Mouse (Mus musculus) lung, postnatal 0 days (tissue): ENCODE measurements around the gene Tmem205. TPM values are rescaled to one million over a fixed set of nuclear protein-coding genes. Genes with fewer than 3 reads are reported as not detected.

Experiments
- ATAC-seq: fragments of 200-750 bp; cut with Nextera tagmentation; 2 replicates; pipeline ENCODE4 v1.8.0; 2017; ENCODE audit warnings: moderate library complexity
- DNase-seq: peaks from one replicate; pipeline ENCODE4 v3.0.0-alpha.2; 2016; ENCODE audit warnings: low spot score
- H3K27ac ChIP-seq: fragments of 300-500 bp; sonication (generic); 2 replicates; pipeline ENCODE4 v1.5.1; 2014; ENCODE audit warnings: antibody characterized with exemption, mild to moderate bottlenecking, low read length, mixed read lengths
- H3K27me3 ChIP-seq: fragments of 300-500 bp; sonication (generic); replicated peaks from 2 replicates; pipeline ENCODE4 v1.6.1; 2014; ENCODE audit warnings: low read length, mixed read lengths; ENCODE audit not compliant: insufficient read depth
- H3K36me3 ChIP-seq: fragments of 300-500 bp; sonication (generic); 2 replicates; pipeline ENCODE4 v1.6.1; 2014; ENCODE audit warnings: low read length, mixed read lengths; ENCODE audit not compliant: insufficient read depth
- H3K4me1 ChIP-seq: fragments of 300-500 bp; sonication (generic); 2 replicates; pipeline ENCODE4 v1.6.1; 2014; ENCODE audit warnings: antibody characterized with exemption, low read depth, low read length, mixed read lengths; ENCODE audit not compliant: insufficient read depth
- H3K4me2 ChIP-seq: fragments of 300-500 bp; sonication (generic); replicated peaks from 2 replicates; pipeline ENCODE4 v1.6.1; 2014; ENCODE audit warnings: low read depth, mild to moderate bottlenecking, low read length, moderate library complexity, mixed read lengths
- H3K4me3 ChIP-seq: fragments of 300-500 bp; sonication (generic); 2 replicates; pipeline ENCODE4 v1.5.1; 2014; ENCODE audit warnings: low read depth, low read length
- H3K9ac ChIP-seq: fragments of 300-500 bp; sonication (generic); replicated peaks from 2 replicates; pipeline ENCODE4 v1.6.1; 2014; ENCODE audit warnings: low read depth, mild to moderate bottlenecking
- H3K9me3 ChIP-seq: fragments of 300-500 bp; sonication (generic); 2 replicates; pipeline ENCODE4 v1.6.1; 2016; ENCODE audit warnings: low read length, mixed read lengths
- CTCF ChIP-seq: IDR thresholded peaks from 2 replicates; pipeline ENCODE4 v1.5.1; 2016; ENCODE audit warnings: antibody characterized with exemption, mild to moderate bottlenecking
- EP300 ChIP-seq: IDR thresholded peaks from 2 replicates; pipeline ENCODE4 v1.6.1; 2016; ENCODE audit warnings: antibody characterized with exemption, mild to moderate bottlenecking, control low read depth
- WGBS: fragments of 180-500 bp; shearing (Covaris S2); extraction: QIAGEN DNeasy Blood & Tissue Kit; methylation state at CpG from one replicate; pipeline ENCODE4 v1.1.7; 2014; 5-methylcytosine and 5-hydroxymethylcytosine counted together
- polyA plus RNA-seq: library from polyadenylated mRNA; unstranded; fragments of >200 nt; fragmentation: Nextera tagmentation; extraction: Ambion mirVana; gene quantifications from 2 replicates; pipeline ENCODE4 v1.2.1, GENCODE M21; 2015

The Tmem205 gene
- polyA plus RNA-seq, 1 experiment from 2014 or later: 107 TPM

DNA sequence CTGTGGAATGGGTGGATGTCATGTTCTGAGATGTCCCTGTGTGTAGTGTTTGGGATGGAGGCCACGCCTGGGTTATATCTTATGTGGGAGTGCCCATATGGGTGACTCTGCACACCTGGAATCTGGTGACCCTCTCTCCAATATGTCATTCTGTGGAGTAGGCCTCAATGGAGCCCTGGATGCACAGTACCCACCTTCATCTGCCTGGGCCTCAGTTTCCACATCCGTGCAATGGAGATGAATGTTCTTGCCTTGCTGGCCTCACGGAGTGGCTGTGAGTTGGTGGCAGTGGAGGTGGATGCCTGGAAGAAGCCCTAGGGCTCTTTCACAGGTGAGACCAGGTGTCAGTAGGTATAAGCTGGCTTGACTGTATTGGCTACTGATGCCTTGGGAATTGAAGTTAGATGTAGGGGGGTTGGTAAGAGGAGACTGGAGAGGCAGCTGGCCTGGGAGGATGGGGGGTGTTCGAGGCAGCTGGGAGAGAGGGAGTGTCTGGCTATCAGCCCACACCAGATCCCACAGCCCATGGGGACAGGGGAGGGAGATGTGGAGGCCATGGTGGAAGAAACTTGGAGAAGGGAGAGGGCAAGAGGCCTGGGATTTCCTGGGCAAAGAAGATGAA is 11.0 kb upstream of the Tmem205 start:
- no peak overlapping the region for H3K4me2 ChIP-seq
- ATAC-seq: no peak

DNA sequence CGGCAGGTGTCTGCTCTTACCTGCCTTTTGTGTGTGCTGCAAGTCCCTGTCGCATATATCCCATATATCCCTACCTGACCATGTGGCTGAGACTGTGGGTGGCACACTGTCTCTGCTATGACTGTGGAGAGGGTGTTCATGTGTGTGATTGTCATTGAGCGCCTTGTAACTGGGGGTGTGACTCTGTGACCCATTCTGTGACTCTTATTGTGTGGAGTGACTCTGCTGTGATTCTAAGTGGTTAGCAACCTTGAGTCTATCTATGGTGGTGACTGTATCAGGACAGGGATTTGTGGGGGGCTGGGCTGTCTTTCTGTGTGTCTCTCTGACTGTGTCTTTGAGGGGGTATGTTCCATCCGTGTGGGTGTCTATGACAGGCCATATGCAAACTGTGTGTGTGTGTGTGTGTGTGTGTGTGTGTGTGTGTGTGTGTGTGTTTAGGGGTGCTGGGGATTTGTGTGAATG is 10.4 kb upstream of the Tmem205 start:
- H3K9me3 ChIP-seq: no peaks in the 10 kb centered on the region
- no peak overlapping the region for H3K4me3 ChIP-seq
- no peak for ATAC-seq
- H3K4me2 ChIP-seq: no peak overlapping the region
- no peak overlapping the region for H3K27ac ChIP-seq
- H3K9ac ChIP-seq: no peak overlapping the region
- TF ChIP-seq EP300 (no peak), CTCF (no peak)
- no peak for DNase-seq
- H3K4me1 ChIP-seq: no peaks in the 10 kb centered on the region; the same call in 1 of the 2 replicates
- H3K27me3 ChIP-seq: no peaks in the 10 kb centered on the region
- H3K36me3 ChIP-seq: no peaks in the 10 kb centered on the region
- WGBS: 71% methylated on average over 4 of the region's 4 CpGs

More for the DNA sequence above, 11.0 kb upstream of the Tmem205 start:
- no peak overlapping the region for H3K27ac ChIP-seq
- no peak for DNase-seq
- WGBS: 74% methylated on average over 4 of the region's 4 CpGs
- TF ChIP-seq EP300 (no peak), CTCF (no peak)
- H3K9ac ChIP-seq: no peak overlapping the region
- no peaks in the 10 kb centered on the region for H3K9me3 ChIP-seq
- no peaks in the 10 kb centered on the region for H3K27me3 ChIP-seq
- no peaks in the 10 kb centered on the region for H3K36me3 ChIP-seq
- no peaks in the 10 kb centered on the region; the same call in 1 of the 2 replicates for H3K4me1 ChIP-seq
- H3K4me3 ChIP-seq: no peak overlapping the region

GRCm38 (mm10) chr9:21936692-21937570 is 9.6 kb upstream of the Tmem205 start, which contains the start of gene Plppr2:
Gene Plppr2, plus strand, starts transcription at chr9:21937033.
- WGBS: 1% methylated on average over 39 of the region's 43 CpGs
- Histone ChIP-seq H3K36me3 (no peaks in the 10 kb centered on the region), H3K27ac (no peak within 1 kb of the TSS), H3K4me1 (no peaks in the 10 kb centered on the region; the same call in 1 of the 2 replicates), H3K27me3 (no peaks in the 10 kb centered on the region), H3K9ac (0 out of 2 replicates have a peak within 1 kb of the TSS, but pooled peaks have one; percentile 23), H3K4me2 (peak within 1 kb of the TSS; percentile 71), H3K4me3 (peak within 1 kb of the TSS; percentile 43), H3K9me3 (no peaks in the 10 kb centered on the region)
- peak; percentile 13; the same call in 1 of the 2 replicates for TF ChIP-seq CTCF
- TF ChIP-seq EP300: no peak
- peak; percentile 99 for ATAC-seq
- DNase-seq: peak; percentile 99

- 69% methylated on average over 7 of the region's 7 CpGs for whole genome bisulfite sequencing
- Histone ChIP-seq H3K4me3 (no peak overlapping the region), H3K4me1 (no peaks in the 10 kb centered on the region; the same call in 1 of the 2 replicates), H3K9me3 (no peaks in the 10 kb centered on the region), H3K36me3 (no peaks in the 10 kb centered on the region), H3K4me2 (no peak overlapping the region), H3K9ac (no peak overlapping the region), H3K27me3 (no peaks in the 10 kb centered on the region), H3K27ac (no peak overlapping the region)
- no peak for ATAC-seq
- no peak for DNase-seq
- no peak for TF ChIP-seq CTCF
- TF ChIP-seq EP300: no peak
These were observed 8.2 kb upstream of the Tmem205 start for GRCm38 (mm10) chr9:21935466-21936131.

- no peak overlapping the region for H3K27ac ChIP-seq
- H3K36me3 ChIP-seq: no peaks in the 10 kb centered on the region
- TF ChIP-seq CTCF (no peak), EP300 (no peak)
- H3K4me1 ChIP-seq: no peaks in the 10 kb centered on the region; the same call in 1 of the 2 replicates
- DNase-seq (no peak), ATAC-seq (no peak)
- H3K4me2 ChIP-seq: no peak overlapping the region
- WGBS: 87% methylated on average over 12 of the region's 12 CpGs
- H3K9ac ChIP-seq: no peak overlapping the region
- no peaks in the 10 kb centered on the region for H3K27me3 ChIP-seq
- H3K4me3 ChIP-seq: no peak overlapping the region
- no peaks in the 10 kb centered on the region for H3K9me3 ChIP-seq
These were observed 6.7 kb upstream of the Tmem205 start for GRCm38 (mm10) chr9:21934021-21934420.
